In the genomic region with DNA sequence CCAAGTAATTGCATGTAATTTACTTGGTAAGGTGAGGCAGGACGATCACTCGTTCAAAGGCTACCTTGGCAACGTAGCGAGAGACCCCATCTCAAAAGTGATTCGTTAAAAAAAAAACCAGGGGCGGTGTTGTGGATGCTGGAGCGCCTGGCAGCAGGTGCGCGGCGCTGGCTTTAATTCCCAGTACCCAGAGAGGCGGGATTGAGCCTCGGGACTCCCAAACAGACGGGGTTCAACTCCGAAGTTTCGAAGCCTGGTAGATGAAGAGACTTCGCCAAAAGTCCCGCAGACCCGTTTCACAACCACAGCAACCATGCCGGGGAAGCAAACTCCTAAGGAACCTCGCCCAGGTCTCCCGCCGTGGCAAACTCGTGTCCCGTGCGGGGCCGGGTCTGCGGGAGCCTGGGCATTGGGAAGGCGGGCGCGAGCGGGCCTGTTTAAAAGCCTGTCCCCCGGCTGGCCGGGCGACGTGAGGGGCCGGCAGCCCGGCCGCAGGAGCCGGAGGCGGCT, we compare ENCODE assay signal across 8 mouse cellular contexts. TPM values are rescaled to one million over a fixed set of nuclear protein-coding genes. Genes with fewer than 3 reads are reported as not detected.
DNase-seq lines count a peak whose midpoint lies in the region; ATAC-seq and TF ChIP-seq lines count a peak whose summit lies in the region.

No protein-coding gene starts in this region.

- no peaks in the 10 kb centered on the region for H3K9me3 ChIP-seq in forebrain, embryonic 11.5 days (ENCODE audit: control insufficient read depth, low read length)
- H3K9me3 ChIP-seq in midbrain, embryonic 13.5 days = no peaks in the 10 kb centered on the region

- H3K9ac ChIP-seq in forebrain, embryonic 11.5 days (ENCODE audit: low read length) = peak overlapping the region; percentile 80
- H3K9ac ChIP-seq in midbrain, embryonic 13.5 days (replicated peaks) = peak overlapping the region; percentile 81

- ATAC-seq in forebrain, embryonic 11.5 days (replicated peaks; ENCODE audit: low FRiP score) = peak; percentile 39
- peak; percentile 28 for ATAC-seq in midbrain, embryonic 13.5 days

- H3K27ac ChIP-seq in spleen, adult 2 months (ENCODE audit: insufficient read depth, low read length) = peak overlapping the region; percentile 2; the same call in 1 of the 2 replicates
- peak overlapping the region; percentile 62 for H3K27ac ChIP-seq in forebrain, embryonic 11.5 days (ENCODE audit: low read depth, low read length)
- H3K27ac ChIP-seq in midbrain, embryonic 13.5 days = peak overlapping the region; percentile 86

- no peaks in the 10 kb centered on the region for H3K4me1 ChIP-seq in spleen, adult 2 months (ENCODE audit: control insufficient read depth, insufficient read depth, insufficient read length)
- no peaks in the 10 kb centered on the region for H3K4me1 ChIP-seq in forebrain, embryonic 11.5 days (replicated peaks; ENCODE audit: control insufficient read depth, insufficient read depth, low read length)
- peaks cover 22% of the 10 kb centered on the region for H3K4me1 ChIP-seq in midbrain, embryonic 13.5 days (replicated peaks)

- no peaks in the 10 kb centered on the region for H3K36me3 ChIP-seq in spleen, adult 2 months (ENCODE audit: control insufficient read depth, insufficient read depth, low read length)
- no peaks in the 10 kb centered on the region for H3K36me3 ChIP-seq in forebrain, embryonic 11.5 days (ENCODE audit: control insufficient read depth, insufficient read depth, low read length)
- no peaks in the 10 kb centered on the region for H3K36me3 ChIP-seq in midbrain, embryonic 13.5 days

- TF ChIP-seq CTCF in spleen, adult 2 months (IDR thresholded peaks at IDR 0.05; ENCODE audit: extremely low read depth, insufficient read depth, insufficient read length, insufficient replicate concordance) = no peak

- DNase-seq in cerebellum, adult 9-11 months = peak; percentile 66
- no peak for DNase-seq in cerebellum, postnatal 10 days
- no peak for DNase-seq in spleen, adult 2 months (ENCODE audit: low read depth in 1 of 2, low spot score in 2 of 2)
- DNase-seq in spleen, adult 18-20 months = no peak
- DNase-seq in forebrain, embryonic 11.5 days (ENCODE audit: low spot score) = no peak
- DNase-seq in layer of hippocampus, postnatal 36 days = peak; percentile 28 to 39
- peak; percentile 14 for DNase-seq in thymus, postnatal 25 days

- no peaks in the 10 kb centered on the region for H3K27me3 ChIP-seq in spleen, adult 2 months (ENCODE audit: control insufficient read depth, insufficient read depth, low read length)
- no peaks in the 10 kb centered on the region for H3K27me3 ChIP-seq in forebrain, embryonic 11.5 days (ENCODE audit: control insufficient read depth, insufficient read depth, low read length)
- H3K27me3 ChIP-seq in midbrain, embryonic 13.5 days = no peaks in the 10 kb centered on the region

- peak overlapping the region; percentile 92 for H3K4me3 ChIP-seq in spleen, adult 2 months (ENCODE audit: extremely low read depth, insufficient read depth, insufficient read length)
- H3K4me3 ChIP-seq in forebrain, embryonic 11.5 days (ENCODE audit: low read depth, low read length) = peak overlapping the region; percentile 81
- H3K4me3 ChIP-seq in midbrain, embryonic 13.5 days (replicated peaks) = peak overlapping the region; percentile 69

- TF ChIP-seq POLR2A in spleen, adult 2 months (IDR thresholded peaks at IDR 0.05; ENCODE audit: low read depth, low read length) = no peak

- WGBS in spleen, adult 2 months = under 1% methylated on average over 40 of the region's 40 CpGs
- under 1% methylated on average over 40 of the region's 40 CpGs for WGBS in forebrain, embryonic 11.5 days
- under 1% methylated on average over 35 of the region's 40 CpGs for WGBS in midbrain, embryonic 13.5 days

- peak overlapping the region; percentile 81 for H3K4me2 ChIP-seq in forebrain, embryonic 11.5 days (ENCODE audit: low read depth, low read length, severe bottlenecking)
- H3K4me2 ChIP-seq in midbrain, embryonic 13.5 days (replicated peaks) = peak overlapping the region; percentile 86

RNA-seq across cellular contexts. Expression of gene Dnajc21, which starts 0.6 kb away (rescaled TPM):
- polyA plus RNA-seq in spleen, adult 2 months (2012; rRNA removed) = 0.63 and 0.90 TPM in 2 replicates
- polyA plus RNA-seq in forebrain, embryonic 11.5 days (2014; fragmentation: Nextera tagmentation; extraction: Ambion mirVana) = 17.3 and 18.3 TPM in 2 replicates
- 10 to 100 TPM; 25.7 to 26.4 TPM for total RNA-seq in layer of hippocampus, postnatal 36 days (2021)
- 9.8 and 10.5 TPM in 2 replicates for polyA plus RNA-seq in midbrain, embryonic 13.5 days (2015; fragmentation: Nextera tagmentation; extraction: Ambion mirVana)

RNA-seq across cellular contexts. Expression of gene Brix1, which starts 16.1 kb away (rescaled TPM):
- polyA plus RNA-seq in spleen, adult 2 months (2012; rRNA removed) = 0.63 and 0.79 TPM in 2 replicates
- 112 and 146 TPM in 2 replicates for polyA plus RNA-seq in forebrain, embryonic 11.5 days (2014; fragmentation: Nextera tagmentation; extraction: Ambion mirVana)
- total RNA-seq in layer of hippocampus, postnatal 36 days (2021) = 10 to 100 TPM; 26.6 to 27.4 TPM
- polyA plus RNA-seq in midbrain, embryonic 13.5 days (2015; fragmentation: Nextera tagmentation; extraction: Ambion mirVana) = 70.1 and 93.9 TPM in 2 replicates

RNA-seq across cellular contexts. Expression of gene Rad1, which starts 16.1 kb away (rescaled TPM):
- 7.7 and 8.0 TPM in 2 replicates for polyA plus RNA-seq in spleen, adult 2 months (2012; rRNA removed)
- polyA plus RNA-seq in forebrain, embryonic 11.5 days (2014; fragmentation: Nextera tagmentation; extraction: Ambion mirVana) = 35.1 and 37.4 TPM in 2 replicates
- total RNA-seq in layer of hippocampus, postnatal 36 days (2021) = 10 to 100 TPM; 12.7 to 13.5 TPM
- polyA plus RNA-seq in midbrain, embryonic 13.5 days (2015; fragmentation: Nextera tagmentation; extraction: Ambion mirVana) = 31.9 and 33.9 TPM in 2 replicates

Comparison
In these comparisons a context has a peak if more than half of its experiments do, and no peak if none do; other contexts are left out.
1. DNase-seq: peak in cerebellum, adult 9-11 months (single experiment), layer of hippocampus, postnatal 36 days (2 of 2) and thymus, postnatal 25 days (single experiment); none in cerebellum, postnatal 10 days (0 of 2), spleen, adult 2 months (0 of 2), spleen, adult 18-20 months (0 of 2) and forebrain, embryonic 11.5 days (single experiment).
2. H3K27ac ChIP-seq: peak in every context shown above with its lines; median percentile 86 in midbrain, embryonic 13.5 days; 62 in forebrain, embryonic 11.5 days; 2 in spleen, adult 2 months.
3. RNA of gene Brix1, which starts 16.1 kb away (polyA plus RNA-seq): 112 to 146 TPM in forebrain, embryonic 11.5 days and 70.1 to 93.9 TPM in midbrain, embryonic 13.5 days; 0.63 to 0.79 TPM in spleen, adult 2 months; every median in the first group is over 10 times any median in the second.
4. Peak in every context shown above with its lines, with median percentiles within 50 percentile points of each other: H3K4me3 ChIP-seq.